Mouse (Mus musculus) mouse embryonic stem cell (cell line): ENCODE results near the gene Timp3.
"Not testable (repeated sequence)": the region's sequence is repeated elsewhere in the genome, so short reads cannot be mapped to it uniquely, and the experiment has no call there.

Experiments
- in situ Hi-C, 2 experiments: fragments of 300-500 bp; cut with MboI; formaldehyde crosslinking; loops; 1 replicate in 1 of 2; 3 replicates in 1 of 2; pipeline ENCODE4 v1.14.3; 2019 to 2020; ENCODE audit warnings: low sequenced_read_pairs in 2 of 2, low pct_unique_long_range_greater_than_20kb in 1 of 2, mixed read lengths in 1 of 2; ENCODE audit not compliant: unreplicated experiment in 1 of 2

Timp3 gene

DNA sequence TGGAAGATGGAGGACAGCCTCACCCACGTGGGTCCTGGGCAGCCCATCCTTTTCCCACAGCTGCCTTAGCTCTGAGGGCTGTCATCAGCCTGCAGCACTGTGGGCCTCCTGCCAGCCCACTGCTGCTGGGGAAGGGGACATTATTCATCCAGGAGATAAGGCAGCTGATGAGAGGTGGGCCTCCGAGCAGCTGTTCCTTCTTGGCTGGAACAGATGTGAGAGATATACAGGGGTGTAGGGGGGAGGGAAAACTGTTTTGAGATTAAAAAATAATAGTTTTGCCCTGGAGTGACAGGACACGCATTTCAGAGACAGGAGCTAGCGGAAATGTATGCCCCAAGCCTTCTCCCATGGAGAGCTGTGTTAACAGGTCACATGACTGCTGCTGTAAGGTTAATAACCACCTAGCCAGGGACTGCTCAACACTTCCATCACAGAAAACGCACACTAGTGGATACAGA lies 65.5 kb downstream of the Timp3 start:
- in situ Hi-C loops: no loop called here

DNA sequence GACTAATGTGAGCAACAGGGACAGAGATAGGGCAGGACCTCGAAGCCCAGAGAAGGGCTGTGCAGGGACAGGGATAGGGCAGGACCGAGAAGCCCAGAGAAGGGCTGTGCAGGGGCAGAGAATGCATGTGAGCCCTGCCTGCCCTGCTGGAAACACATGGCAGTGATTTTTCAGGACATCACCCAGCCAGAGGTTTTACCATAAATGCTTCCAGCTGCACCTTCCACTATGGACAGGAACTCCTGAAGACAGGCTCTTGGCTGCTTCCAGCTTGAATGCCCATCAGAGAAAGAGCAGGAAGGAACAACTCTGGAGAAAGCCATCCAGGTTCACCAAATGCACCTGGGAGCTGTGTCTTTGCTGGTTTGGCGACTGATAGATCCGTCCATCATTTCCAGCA lies 67.2 kb downstream of the Timp3 start:
- in situ Hi-C loops: no loop called here

- in situ Hi-C loops: no loop called here
Measured at GRCm38 (mm10) chr10:86368811-86369210, 68.6 kb downstream of the Timp3 start.

DNA sequence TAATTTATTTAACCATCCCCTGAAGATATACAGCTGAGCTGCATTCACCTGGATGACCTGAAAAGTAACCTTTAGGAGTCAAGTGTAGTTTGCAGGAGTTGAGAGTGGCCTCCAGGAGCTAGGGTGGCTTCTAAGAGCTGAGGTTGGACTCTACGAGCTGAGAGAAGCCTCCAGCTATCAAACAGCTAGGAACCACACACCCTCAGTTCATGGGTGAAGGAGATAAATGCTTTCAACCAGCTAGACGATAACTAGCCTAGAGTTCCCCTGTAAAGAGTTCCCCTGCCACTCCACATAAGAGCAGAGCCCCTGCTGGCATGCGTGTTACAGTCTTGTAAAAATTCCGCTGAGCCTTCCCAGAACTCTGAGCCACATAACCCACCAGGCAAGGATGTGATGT lies 69.2 kb downstream of the Timp3 start:
- in situ Hi-C loops: no loop called here

GRCm38 (mm10) chr10:86371561-86371960 lies 71.4 kb downstream of the Timp3 start:
- in situ Hi-C loops: no loop called here

DNA sequence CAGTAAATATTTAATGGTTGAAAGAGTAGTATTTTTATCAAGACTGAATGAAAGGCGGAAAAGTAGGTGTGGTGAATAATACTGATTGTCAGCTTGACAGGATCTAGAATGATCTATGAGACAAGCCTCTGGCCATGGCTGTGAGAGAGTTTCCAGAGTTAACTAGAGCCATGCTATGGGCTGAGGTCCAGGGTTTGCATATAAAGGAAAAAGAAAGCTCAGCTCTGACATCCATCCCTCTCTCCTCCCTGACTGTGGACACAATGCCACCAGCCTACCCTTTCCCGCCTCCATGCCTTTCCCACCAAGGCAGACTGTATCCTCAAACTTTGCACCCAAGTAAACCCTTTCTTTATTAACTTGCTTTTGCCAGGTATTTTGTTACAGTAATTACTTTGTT lies 73.9 kb downstream of the Timp3 start:
- in situ Hi-C loops: no loop called here

GRCm38 (mm10) chr10:86375903-86376302 lies 75.7 kb downstream of the Timp3 start:
- in situ Hi-C loops: no loop called here

DNA sequence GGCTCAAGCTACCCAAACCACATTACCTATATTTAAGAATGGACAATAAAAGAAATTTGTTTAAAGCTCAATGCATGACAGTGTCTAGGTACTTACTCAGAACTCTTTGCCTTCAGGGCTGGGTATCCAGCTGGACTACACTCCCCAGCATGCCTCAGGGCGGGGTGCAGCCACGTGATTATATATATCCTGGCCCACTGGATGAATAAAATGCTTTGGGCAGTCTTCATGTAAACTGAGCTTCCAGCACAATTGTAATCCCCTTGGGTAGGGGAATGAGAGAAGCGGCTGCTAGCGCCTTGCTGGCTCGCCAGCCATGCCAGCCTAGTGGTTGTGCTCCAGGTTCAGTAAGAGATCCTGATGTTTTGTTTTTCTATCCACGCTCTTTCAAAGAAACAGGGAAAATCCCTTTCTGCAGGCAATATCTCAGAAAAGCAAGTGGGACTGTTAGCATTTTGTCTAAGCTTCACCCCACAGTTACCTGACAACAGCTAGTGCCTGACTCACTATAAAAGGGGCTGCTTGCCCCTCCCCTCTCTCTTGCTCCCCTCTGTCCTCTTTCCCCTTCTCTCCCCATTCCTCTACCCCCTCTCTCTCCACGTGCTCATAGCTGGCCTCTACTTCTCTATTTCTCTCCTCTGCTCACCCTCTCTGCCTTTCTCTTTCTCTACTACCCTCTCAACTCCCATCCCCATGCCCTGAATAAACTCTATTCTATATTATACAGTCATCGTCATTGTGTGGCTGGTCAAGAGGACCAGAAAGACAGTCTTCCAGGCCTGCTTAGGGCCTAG lies 76.4 kb downstream of the Timp3 start:
- in situ Hi-C loops: no loop called here

- in situ Hi-C loops: not testable (repeated sequence)
Measured at GRCm38 (mm10) chr10:86378803-86379202, 78.6 kb downstream of the Timp3 start.

- in situ Hi-C loops: no loop called here
Measured at GRCm38 (mm10) chr10:86380626-86381025, 80.5 kb downstream of the Timp3 start.

DNA sequence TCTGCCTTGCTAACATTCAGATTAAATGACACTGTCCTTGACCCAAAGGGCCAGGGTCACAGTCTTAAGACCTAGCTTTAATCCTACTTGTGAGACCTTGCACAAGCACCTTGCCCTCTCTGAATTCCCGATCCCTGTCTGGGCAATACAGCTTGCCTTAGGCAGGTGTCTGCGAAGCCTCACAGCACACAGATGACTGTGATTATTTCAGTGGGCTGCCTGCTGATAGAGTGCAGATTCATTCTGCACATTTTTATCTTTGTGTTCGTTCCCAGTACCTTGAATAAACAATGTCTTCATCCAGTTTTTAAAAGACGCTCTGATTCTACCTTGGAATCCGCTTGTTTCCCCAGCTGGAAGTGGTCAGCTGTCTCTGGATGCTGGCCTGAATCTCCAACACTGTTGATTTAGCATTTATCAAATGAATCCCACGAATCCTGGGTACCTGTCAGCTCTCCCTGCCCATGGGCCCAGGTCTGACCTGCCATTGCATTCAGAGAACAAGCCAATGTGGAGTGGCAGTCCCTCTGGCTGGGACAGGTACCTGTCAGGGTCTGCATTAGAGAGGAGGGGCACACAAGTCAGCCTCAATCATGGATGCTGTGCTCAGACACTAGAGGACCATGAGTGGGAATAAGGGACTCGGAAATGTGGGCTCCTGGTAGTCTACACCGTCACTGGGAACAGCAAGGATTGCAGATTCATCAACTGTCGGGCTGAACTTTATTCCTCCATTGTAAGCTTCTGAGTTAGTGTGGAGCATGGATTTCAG lies 81.2 kb downstream of the Timp3 start:
- in situ Hi-C loops: no loop called here

DNA sequence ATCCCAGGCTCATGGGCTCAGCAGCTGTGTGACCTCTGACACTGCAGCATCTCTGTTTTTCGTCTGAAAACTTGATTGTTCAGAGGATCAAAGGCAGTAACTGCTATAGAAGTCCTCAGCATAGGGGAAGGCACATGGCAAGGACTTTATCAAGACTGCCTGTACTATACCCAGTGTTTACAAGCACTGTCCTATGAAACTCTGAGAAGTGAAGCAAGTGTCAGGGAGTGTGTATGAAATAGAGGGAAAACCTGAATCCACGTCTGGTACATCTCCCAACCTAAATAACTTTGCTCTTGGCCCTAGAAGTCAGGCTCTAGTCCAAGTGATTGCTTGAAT lies 81.7 kb downstream of the Timp3 start:
- in situ Hi-C loops: no loop called here

GRCm38 (mm10) chr10:86384655-86385054 lies 84.5 kb downstream of the Timp3 start:
- in situ Hi-C loops: no loop called here

GRCm38 (mm10) chr10:86385656-86386055 lies 85.5 kb downstream of the Timp3 start:
- in situ Hi-C loops: no loop called here

DNA sequence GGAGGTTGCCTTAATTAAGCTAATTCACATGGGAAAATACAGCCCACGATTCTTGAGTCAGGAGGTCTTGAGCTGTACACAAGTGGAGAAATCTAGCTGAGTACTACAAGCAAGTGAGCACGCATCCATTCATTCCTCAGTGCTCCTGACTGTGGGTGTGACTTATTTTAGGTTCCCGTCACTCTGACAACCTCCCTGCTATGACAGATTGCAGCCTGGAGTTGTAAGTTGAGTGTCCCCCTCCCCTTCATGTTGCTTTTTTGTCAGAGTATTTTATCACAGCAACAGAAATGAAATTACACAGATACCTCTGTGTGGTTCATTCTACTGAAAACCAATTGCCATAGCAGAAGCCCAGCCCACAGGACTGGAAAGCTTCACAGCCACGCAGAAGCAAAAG lies 86.1 kb downstream of the Timp3 start:
- in situ Hi-C loops: no loop called here

- in situ Hi-C loops: no loop called here
Measured at GRCm38 (mm10) chr10:86387821-86388440, 87.8 kb downstream of the Timp3 start.

DNA sequence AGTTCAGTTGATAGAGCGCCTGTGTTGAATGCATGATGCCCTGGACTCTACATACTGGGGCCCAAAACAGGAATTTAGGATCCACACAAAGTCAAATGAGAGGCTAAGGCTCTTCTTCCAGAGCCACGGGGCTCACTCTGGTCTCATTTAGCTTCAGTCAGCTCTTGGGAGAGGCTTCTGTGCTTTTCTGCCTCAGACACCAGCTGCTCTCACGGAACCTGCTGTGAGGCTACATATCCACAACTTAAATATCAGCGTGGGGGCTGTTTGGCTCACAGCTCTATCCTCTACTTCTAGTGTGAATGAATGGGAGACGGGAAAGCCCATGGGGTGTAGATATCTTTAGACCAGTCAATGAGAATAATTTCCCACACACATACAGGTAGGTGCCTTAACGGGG lies 88.6 kb downstream of the Timp3 start:
- in situ Hi-C loops: no loop called here

DNA sequence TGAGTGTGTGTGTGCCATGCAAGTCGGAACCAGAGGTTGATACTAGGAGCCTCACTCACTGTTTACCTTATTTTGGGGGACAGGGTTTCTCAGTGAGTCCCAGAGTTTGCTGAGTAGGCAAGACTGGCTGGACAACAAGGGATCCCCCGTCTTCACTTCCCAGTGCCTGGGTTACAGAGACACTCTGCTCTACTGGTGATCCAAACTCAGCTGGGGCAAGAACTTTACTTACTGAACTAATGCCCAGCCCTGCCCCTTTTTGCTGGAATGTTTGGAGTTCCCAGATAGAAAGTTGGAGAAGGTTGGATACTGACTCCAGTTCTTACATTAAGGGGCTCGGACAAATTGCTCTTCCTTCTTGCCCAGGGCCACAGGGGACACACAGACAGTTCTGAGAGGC lies 89.2 kb downstream of the Timp3 start:
- in situ Hi-C loops: no loop called here

DNA sequence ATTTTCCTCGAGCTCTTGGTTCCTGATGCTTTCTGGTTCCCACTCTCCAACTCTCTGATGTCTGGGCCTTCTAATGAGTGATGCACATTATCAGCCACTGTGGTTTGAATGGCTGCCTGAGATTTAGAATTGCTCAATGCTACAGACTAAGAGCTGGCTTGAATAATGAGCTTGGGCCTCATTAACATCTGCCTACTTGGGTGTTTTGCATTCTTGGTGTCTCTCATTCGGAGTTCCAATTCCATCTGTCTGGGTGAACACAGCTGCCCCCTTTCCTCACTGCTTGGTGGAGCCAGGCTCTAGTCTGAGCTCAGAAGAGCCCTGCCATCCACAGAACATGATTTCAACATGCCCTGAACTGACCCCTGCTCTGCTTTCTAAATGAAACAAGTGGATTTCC lies 89.7 kb downstream of the Timp3 start:
- in situ Hi-C loops: no loop called here

- in situ Hi-C loops: no loop called here
Measured at GRCm38 (mm10) chr10:86392399-86392798, 92.2 kb downstream of the Timp3 start.
